25 mouse cellular contexts compared by ENCODE assay signal in the genomic region with DNA sequence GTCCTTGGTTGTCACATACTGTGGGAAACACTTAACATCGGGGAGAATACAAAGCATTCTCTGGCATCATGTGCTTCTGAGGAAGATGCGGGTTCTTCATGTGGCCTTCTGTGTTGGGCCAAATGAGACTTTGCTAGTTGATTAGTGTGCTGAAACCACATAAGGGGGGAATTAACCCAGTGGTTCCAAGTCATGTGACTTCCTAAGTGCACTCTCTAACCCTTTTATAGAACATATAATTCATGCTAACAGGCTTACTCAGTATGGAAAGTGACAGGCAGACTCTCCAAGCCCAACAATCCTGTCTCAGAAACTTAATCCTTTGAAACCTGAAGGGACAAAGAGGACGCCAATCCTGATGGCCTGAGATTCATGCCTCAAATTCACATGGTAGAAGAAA.
A peak's percentile ranks its signal among the peaks of the same experiment; 100 is the strongest.
DNase-seq lines count a peak whose midpoint lies in the region; ATAC-seq lines count a peak whose summit lies in the region.
"Had no signal": no experiment of that assay in that cellular context is flagged by ENCODE, and none has a peak within 500 bp of the region (broad histone marks: within the 10 kb centered on the region; RNA-seq: fewer than 3 reads in every experiment).

No protein-coding gene starts in this region.

- H3K4me1 ChIP-seq in midbrain, embryonic 12.5 days, result peaks cover 8% of the 10 kb centered on the region
- H3K4me1 ChIP-seq in midbrain, embryonic 11.5 days (ENCODE audit: control insufficient read depth, insufficient read depth, low read length), result peaks cover 6% of the 10 kb centered on the region; the same call in 1 of the 2 replicates
- H3K4me1 ChIP-seq in hindbrain, embryonic 11.5 days (replicated peaks; ENCODE audit: control insufficient read depth, insufficient read depth, low read length), result peaks cover 2% of the 10 kb centered on the region; the same call in 1 of the 2 replicates

- 69% methylated on average over 3 of the region's 3 CpGs for WGBS in midbrain, embryonic 12.5 days
- WGBS in midbrain, embryonic 11.5 days, result 73% methylated on average over 3 of the region's 3 CpGs
- 86% methylated on average over 3 of the region's 3 CpGs for WGBS in hindbrain, embryonic 11.5 days

- 0 out of 2 replicates have a peak overlapping the region, but pooled peaks have one; percentile 8 for H3K27ac ChIP-seq in midbrain, embryonic 12.5 days (replicated peaks)
- no peak overlapping the region for H3K27ac ChIP-seq in midbrain, embryonic 11.5 days (ENCODE audit: low read depth, low read length)
- no peak overlapping the region for H3K27ac ChIP-seq in hindbrain, embryonic 11.5 days (ENCODE audit: low read depth, low read length)
- H3K27ac ChIP-seq: embryonic facial prominence, embryonic 15.5 days; hindbrain, embryonic 10.5 days; hindbrain, postnatal 0 days; midbrain, embryonic 13.5 days; neural tube, embryonic 12.5 days had no signal

- no peaks in the 10 kb centered on the region for H3K9me3 ChIP-seq in midbrain, embryonic 12.5 days
- no peaks in the 10 kb centered on the region for H3K9me3 ChIP-seq in midbrain, embryonic 11.5 days (ENCODE audit: control insufficient read depth, low read length)
- no peaks in the 10 kb centered on the region for H3K9me3 ChIP-seq in hindbrain, embryonic 11.5 days (ENCODE audit: control insufficient read depth, low read length)
- H3K9me3 ChIP-seq: embryonic facial prominence, embryonic 15.5 days; heart, embryonic 12.5 days; hindbrain, embryonic 10.5 days; midbrain, embryonic 13.5 days; neural tube, embryonic 12.5 days had no signal

- no peak for DNase-seq in midbrain, embryonic 11.5 days (ENCODE audit: low spot score, missing footprints)
- peak; percentile 32 for DNase-seq in Muller cell, postnatal 12 days (ENCODE audit: inconsistent ontology term)
- peak; percentile 49 for DNase-seq in retina, postnatal 1 day
- DNase-seq in ovary, postnatal 10 days (ENCODE audit: low spot score), result no peak
- no peak for DNase-seq in hindbrain, embryonic 11.5 days (ENCODE audit: low spot score)
- DNase-seq: adrenal gland, postnatal 36 days; cerebellum, adult 11-12 months; cerebellum, postnatal 25 days; forebrain, postnatal 0 days; gastrocnemius, postnatal 14 days; heart, adult 11 months; heart, postnatal 10 days; kidney, adult 2 months; kidney, postnatal 14 days; left cerebral cortex, postnatal 4 days; lung, adult 18-20 months; lung, postnatal 10 days had no signal

- no peak overlapping the region for H3K4me2 ChIP-seq in midbrain, embryonic 12.5 days (replicated peaks)
- no peak overlapping the region for H3K4me2 ChIP-seq in midbrain, embryonic 11.5 days
- H3K4me2 ChIP-seq in hindbrain, embryonic 11.5 days (replicated peaks; ENCODE audit: low read depth, low read length), result no peak overlapping the region
- H3K4me2 ChIP-seq: embryonic facial prominence, embryonic 15.5 days; heart, embryonic 12.5 days; midbrain, embryonic 13.5 days; neural tube, embryonic 12.5 days had no signal

- H3K27me3 ChIP-seq in midbrain, embryonic 12.5 days, result no peaks in the 10 kb centered on the region
- no peaks in the 10 kb centered on the region for H3K27me3 ChIP-seq in midbrain, embryonic 11.5 days (ENCODE audit: control insufficient read depth, insufficient read depth, low read length)
- H3K27me3 ChIP-seq in hindbrain, embryonic 11.5 days (ENCODE audit: control insufficient read depth, insufficient read depth, low read length), result no peaks in the 10 kb centered on the region
- H3K27me3 ChIP-seq: embryonic facial prominence, embryonic 15.5 days; heart, embryonic 12.5 days; midbrain, embryonic 13.5 days; neural tube, embryonic 12.5 days had no signal

- no peak for ATAC-seq in midbrain, embryonic 12.5 days (ENCODE audit: low FRiP score, low read depth)
- ATAC-seq in midbrain, embryonic 11.5 days (ENCODE audit: low FRiP score), result no peak
- peak; percentile 53 for ATAC-seq in common myeloid progenitor, adult 5-6 weeks (replicated peaks; ENCODE audit: low read depth, poor library complexity, severe bottlenecking)
- ATAC-seq in hindbrain, embryonic 11.5 days (ENCODE audit: low FRiP score), result no peak
- ATAC-seq: forebrain, postnatal 0 days; hindbrain, postnatal 0 days; midbrain, embryonic 13.5 days had no signal

- H3K36me3 ChIP-seq in midbrain, embryonic 12.5 days, result no peaks in the 10 kb centered on the region
- H3K36me3 ChIP-seq in midbrain, embryonic 11.5 days (ENCODE audit: control insufficient read depth, insufficient read depth, low read length), result no peaks in the 10 kb centered on the region
- H3K36me3 ChIP-seq in hindbrain, embryonic 11.5 days (ENCODE audit: control insufficient read depth, insufficient read depth, low read length), result no peaks in the 10 kb centered on the region
- H3K36me3 ChIP-seq: embryonic facial prominence, embryonic 15.5 days; heart, embryonic 12.5 days; hindbrain, embryonic 10.5 days; neural tube, embryonic 12.5 days had no signal

- H3K4me3 ChIP-seq in midbrain, embryonic 12.5 days, result no peak overlapping the region
- no peak overlapping the region for H3K4me3 ChIP-seq in midbrain, embryonic 11.5 days (ENCODE audit: low read depth, low read length)
- H3K4me3 ChIP-seq in hindbrain, embryonic 11.5 days (ENCODE audit: low read depth, low read length), result no peak overlapping the region
- H3K4me3 ChIP-seq: embryonic facial prominence, embryonic 15.5 days; heart, embryonic 12.5 days; hindbrain, embryonic 10.5 days; midbrain, embryonic 13.5 days; neural tube, embryonic 12.5 days had no signal

- no peak overlapping the region for H3K9ac ChIP-seq in midbrain, embryonic 12.5 days (replicated peaks)
- no peak overlapping the region for H3K9ac ChIP-seq in midbrain, embryonic 11.5 days (ENCODE audit: low read length)
- no peak overlapping the region for H3K9ac ChIP-seq in hindbrain, embryonic 11.5 days (ENCODE audit: low read depth, low read length)
- H3K9ac ChIP-seq: embryonic facial prominence, embryonic 15.5 days; forebrain, postnatal 0 days; heart, embryonic 12.5 days; midbrain, embryonic 13.5 days; neural tube, embryonic 12.5 days had no signal

Comparison
In these comparisons a context has a peak if more than half of its experiments do, and no peak if none do; other contexts are left out.
1. DNase-seq: peak in Muller cell, postnatal 12 days (single experiment) and retina, postnatal 1 day (single experiment); none in midbrain, embryonic 11.5 days (single experiment), ovary, postnatal 10 days (single experiment) and hindbrain, embryonic 11.5 days (single experiment).